Mouse (Mus musculus) cerebellum, postnatal 36 days (tissue): Measurements from ENCODE around the gene Ptprk.

ENCODE experiments used
- DNase-seq, 2 experiments: peaks; one replicate each; pipeline ENCODE4 v3.0.0; 2021 to 2022; ENCODE audit warnings: mixed read lengths in 2 of 2

Gene Ptprk

DNA sequence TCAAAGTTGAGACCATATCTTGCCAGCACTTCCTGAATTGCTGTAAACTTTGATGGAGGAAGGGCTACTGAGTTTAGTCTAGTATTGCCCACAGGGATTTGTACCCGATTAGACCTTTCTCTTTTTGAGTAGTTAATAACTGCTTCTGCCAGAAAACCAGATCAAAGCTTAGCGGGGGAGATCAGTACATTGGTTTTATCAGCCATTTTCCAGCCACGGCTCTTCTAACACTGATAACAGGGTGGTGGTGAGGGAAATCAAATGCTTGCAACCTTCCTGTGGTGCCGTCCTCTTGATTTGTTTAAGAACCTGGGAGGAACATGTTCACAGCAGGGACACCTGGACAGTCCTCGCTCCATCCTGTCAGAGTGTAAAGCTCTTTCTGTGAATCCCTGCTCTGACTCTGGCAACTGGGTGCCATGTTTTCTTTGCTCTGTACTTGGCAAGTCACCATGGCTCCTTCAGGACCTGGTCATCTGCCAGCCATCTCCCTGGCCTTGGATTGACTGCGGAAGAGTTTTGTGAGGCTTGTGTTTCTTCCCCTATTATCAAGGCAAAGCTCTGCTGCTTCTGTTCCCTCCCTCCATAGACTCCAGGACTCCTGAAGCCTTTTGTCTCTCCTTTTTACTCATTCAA is 231.9 kb downstream of the Ptprk start:
- DNase-seq: peak; percentile 11 to 21

- DNase-seq: no peak
Observed at GRCm38 (mm10) chr10:28311369-28311768, 236.7 kb downstream of the Ptprk start.

DNA sequence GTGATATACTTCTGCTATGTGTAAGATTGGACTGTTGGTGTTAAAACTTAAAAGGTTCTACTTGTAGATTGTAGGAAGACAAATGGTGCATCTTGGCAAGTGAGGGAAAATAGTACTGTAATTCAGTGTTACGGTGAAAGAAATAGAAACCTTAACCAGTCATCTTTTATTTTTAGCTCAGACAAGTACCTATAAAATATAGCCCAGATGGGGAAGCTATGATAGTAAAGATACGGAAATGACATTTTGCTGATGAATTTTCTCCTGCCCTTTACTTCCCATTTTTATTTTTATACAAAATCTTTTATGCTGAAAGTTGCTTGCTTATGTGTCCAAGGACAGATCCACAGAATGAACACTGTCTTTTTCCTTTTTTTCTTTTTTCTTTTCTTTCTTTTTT is 248.4 kb downstream of the Ptprk start:
- no peak for DNase-seq

DNA sequence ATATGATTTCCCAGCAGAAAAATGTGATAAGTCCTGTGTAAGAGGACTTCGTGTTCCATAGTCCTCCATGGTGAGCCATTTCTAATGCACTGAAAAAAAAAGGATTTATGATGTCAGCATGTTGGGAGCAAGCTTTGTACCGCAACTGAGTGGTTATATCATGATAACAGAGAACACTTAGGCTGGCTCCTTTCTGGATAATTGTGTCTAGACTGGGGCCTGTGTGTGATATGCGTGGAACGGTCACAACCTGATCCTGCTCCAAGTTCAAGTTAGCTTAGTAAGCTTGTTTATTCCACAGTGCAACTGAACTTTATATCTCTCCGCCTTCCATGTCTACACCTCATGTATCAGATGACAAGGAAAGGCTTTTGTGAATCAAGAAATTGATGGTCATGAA is 260.6 kb downstream of the Ptprk start:
- DNase-seq: no peak

DNA sequence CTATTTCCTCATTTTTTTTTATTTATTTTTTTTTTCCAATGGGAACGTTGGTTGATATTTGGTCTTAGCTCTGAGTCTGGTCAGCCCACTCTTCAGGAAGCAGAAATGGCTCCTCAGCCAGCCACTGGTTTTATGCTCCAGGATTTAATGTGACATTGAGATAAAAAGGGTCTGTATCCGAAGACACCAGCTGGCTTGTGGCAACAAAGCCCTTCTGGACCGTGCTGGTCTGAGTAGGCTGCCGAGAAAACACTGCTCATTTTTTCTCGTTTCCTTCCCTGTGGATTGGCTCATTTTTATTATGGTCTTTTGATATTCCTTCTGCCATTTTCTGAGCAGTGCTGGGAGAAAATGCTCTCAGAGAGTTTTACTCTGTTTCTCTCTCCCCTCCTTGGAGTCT is 263.9 kb downstream of the Ptprk start:
- DNase-seq: no peak

DNA sequence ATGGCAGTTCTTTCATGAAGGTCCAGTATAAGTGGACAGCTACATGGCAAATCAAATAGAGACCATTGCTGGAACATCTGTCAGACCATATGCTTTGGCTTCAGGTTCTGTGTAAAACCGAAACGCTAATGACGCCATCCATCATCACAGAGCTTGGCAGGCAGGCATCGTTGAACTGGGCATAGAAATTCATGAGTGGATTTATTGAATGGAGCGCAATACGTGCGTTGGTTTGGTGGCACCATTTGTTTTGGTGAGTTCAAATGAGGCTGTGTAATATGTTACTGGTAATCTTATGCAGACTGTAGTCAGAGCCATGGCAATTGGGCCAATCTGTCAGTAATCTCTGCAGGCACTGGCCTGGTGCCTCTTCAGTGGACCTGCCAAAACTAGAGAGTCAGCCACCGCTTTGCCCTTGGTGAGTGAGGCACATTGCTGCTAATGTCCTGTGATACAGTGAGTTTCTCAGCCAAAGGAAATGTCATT is 270.6 kb downstream of the Ptprk start:
- peak; percentile 78 to 81 for DNase-seq

GRCm38 (mm10) chr10:28365291-28365690 is 290.7 kb downstream of the Ptprk start:
- DNase-seq: no peak

- no peak for DNase-seq
Observed at GRCm38 (mm10) chr10:28366065-28366677, 291.6 kb downstream of the Ptprk start.

- no peak for DNase-seq
Observed at GRCm38 (mm10) chr10:28369808-28370207, 295.2 kb downstream of the Ptprk start.

DNA sequence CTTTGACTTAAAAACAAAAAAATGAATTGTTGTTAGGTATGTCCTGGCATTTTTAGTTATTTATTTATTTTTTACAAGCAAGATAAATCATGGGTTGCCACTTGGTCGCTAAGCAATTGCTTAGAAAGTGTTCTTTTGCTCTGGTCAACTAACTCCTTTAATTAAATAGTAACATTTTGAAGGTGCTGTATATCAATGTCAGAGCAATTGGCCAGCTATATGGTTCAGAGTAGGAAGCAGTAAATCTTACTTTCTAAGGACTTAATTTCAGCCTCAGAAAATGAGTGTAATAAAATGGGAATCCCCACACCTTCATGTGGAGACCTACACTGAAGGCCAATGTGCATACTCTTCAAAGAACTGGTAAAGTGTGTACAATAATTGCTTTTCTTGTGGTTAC is 300.3 kb downstream of the Ptprk start:
- DNase-seq: no peak

DNA sequence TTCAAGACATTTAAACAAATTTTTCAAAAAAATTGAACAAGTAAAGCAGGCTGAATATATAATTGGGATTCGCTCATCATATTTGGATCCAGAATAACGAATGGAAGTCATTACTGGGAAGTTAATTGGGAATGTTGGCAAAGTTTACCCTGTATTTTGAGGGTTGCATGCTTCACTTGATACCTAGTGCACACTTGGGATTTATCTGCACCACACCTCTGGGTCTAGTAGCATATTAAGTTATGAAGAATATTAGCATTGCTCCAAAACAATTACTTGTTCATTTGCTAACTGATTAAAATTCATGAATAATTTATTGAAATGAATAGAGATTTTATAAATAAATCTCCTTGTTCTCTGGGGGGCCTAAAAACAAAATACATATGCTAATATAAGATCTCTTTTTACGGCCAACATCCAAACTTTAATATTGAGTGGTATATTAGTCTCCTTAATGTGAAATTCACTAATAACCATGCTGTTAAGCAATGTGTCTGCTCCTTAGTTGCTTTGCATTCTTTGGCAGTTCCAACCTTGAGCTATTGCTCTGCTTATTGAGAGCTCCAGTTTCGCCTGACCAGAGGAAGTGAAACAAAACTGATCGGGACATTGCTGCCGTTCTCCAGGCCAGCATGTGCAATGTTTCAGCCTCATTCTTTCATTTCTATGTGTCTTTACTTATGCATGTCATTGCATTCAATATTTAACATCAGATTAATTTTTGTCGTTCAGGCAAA is 305.3 kb downstream of the Ptprk start:
- no peak for DNase-seq

- DNase-seq: no peak
Observed at GRCm38 (mm10) chr10:28387563-28388222, 313.1 kb downstream of the Ptprk start.

- DNase-seq: no peak
Observed at GRCm38 (mm10) chr10:28391168-28391567, 316.5 kb downstream of the Ptprk start.

GRCm38 (mm10) chr10:28395610-28396519 is 321.2 kb downstream of the Ptprk start:
- no peak for DNase-seq

GRCm38 (mm10) chr10:28396520-28396915 is 321.9 kb downstream of the Ptprk start:
- DNase-seq: no peak

GRCm38 (mm10) chr10:28401796-28402195 is 327.2 kb downstream of the Ptprk start:
- no peak for DNase-seq

DNA sequence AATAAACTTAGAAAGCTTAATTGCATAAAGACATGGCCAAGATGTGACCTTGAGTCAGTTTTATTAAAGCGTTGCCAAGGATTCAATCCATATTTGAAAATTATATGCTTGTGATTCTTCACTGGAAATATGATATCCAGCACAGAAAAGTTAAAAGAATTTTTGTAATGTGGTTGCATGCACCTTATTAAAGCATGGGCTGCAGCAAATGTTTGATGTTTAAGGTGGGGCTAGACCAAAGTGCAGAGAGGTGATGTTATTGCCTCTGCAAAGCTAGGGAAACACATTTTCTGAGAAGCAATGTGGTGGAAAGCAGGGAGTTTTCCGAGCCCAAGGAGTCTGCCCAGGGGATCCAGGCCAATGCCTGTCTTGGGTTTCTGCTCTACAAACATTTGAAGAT is 334.4 kb downstream of the Ptprk start:
- no peak for DNase-seq

GRCm38 (mm10) chr10:28414823-28415222 is 340.2 kb downstream of the Ptprk start:
- no peak for DNase-seq

DNA sequence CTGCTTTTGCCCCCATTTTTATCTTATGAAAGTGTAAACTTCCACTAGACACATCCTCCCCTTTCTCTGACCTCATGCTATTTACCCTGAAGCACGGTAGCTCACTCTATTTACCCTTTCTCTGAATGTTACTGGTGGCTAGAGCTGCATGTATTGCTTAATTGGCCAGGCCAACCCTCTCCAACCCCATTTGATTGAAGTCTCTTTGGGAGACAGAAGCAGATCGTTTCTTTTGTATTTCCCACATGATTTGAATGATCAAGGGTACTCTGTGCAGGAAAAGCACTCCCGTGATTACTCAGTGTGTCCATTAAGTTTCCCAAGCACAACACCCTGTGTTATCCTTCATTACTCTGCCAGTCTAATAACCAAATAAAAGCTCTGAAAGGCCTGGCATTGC is 348.0 kb downstream of the Ptprk start:
- no peak for DNase-seq

GRCm38 (mm10) chr10:28425371-28425770 is 350.8 kb downstream of the Ptprk start:
- no peak for DNase-seq

DNA sequence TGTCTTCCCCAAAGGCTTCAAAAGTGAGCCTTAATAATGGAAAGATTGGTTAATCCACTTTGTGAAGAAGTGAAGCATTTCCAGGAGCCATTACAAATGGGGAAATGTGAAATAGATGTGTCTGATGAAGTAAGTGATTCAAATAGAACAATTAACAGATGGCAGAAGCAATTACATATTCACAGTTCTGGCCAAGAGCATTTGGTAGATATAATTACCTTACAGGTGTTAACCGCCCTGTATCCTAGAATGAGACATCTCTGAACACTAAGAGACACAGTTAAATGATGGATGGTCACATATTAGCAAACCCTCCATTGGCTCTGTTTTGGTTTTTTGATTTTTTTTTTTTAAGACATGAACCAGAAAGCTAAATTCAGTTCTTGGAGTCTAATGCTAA is 361.5 kb downstream of the Ptprk start:
- no peak for DNase-seq

- DNase-seq: no peak
Observed at GRCm38 (mm10) chr10:28449853-28450252, 375.2 kb downstream of the Ptprk start.
